Mouse (Mus musculus) forebrain, embryonic 12.5 days (tissue): ENCODE data around the gene Olfr1436. TPM values are rescaled to one million over a fixed set of nuclear protein-coding genes. Genes with fewer than 3 reads are reported as not detected.
"Not testable (repeated sequence)": the region's sequence is repeated elsewhere in the genome, so short reads cannot be mapped to it uniquely, and the experiment has no call there.

Source experiments
- ATAC-seq: fragments of 200-750 bp; cut with Nextera tagmentation; 2 replicates; pipeline ENCODE4 v1.8.0; 2017; ENCODE audit warnings: moderate TSS enrichment; ENCODE audit not compliant: low FRiP score
- H3K27ac ChIP-seq: fragments of 300-500 bp; sonication (generic); 2 replicates; pipeline ENCODE4 v1.5.1; 2016; ENCODE audit warnings: mild to moderate bottlenecking
- H3K27me3 ChIP-seq: fragments of 300-500 bp; sonication (generic); 2 replicates; pipeline ENCODE4 v1.6.1; 2016; ENCODE audit warnings: mild to moderate bottlenecking
- H3K36me3 ChIP-seq: fragments of 300-500 bp; sonication (generic); replicated peaks from 2 replicates; pipeline ENCODE4 v1.6.1; 2016; ENCODE audit warnings: mild to moderate bottlenecking
- H3K4me1 ChIP-seq: fragments of 300-500 bp; sonication (generic); 2 replicates; pipeline ENCODE4 v1.6.1; 2016
- H3K4me2 ChIP-seq: fragments of 300-500 bp; sonication (generic); 2 replicates; pipeline ENCODE4 v1.6.1; 2016; ENCODE audit warnings: mild to moderate bottlenecking, moderate library complexity
- H3K4me3 ChIP-seq: fragments of 300-500 bp; sonication (generic); replicated peaks from 2 replicates; pipeline ENCODE4 v1.5.1; 2016; ENCODE audit warnings: mild to moderate bottlenecking
- H3K9ac ChIP-seq: fragments of 300-500 bp; sonication (generic); 2 replicates; pipeline ENCODE4 v1.6.1; 2016; ENCODE audit warnings: mild to moderate bottlenecking
- H3K9me3 ChIP-seq: fragments of 300-500 bp; sonication (generic); 2 replicates; pipeline ENCODE4 v1.6.1; 2016
- WGBS: fragments of 180-500 bp; shearing (Covaris S2); methylation state at CpG from one replicate; pipeline ENCODE4 v1.1.7; 2016; 5-methylcytosine and 5-hydroxymethylcytosine counted together
- polyA plus RNA-seq: library from polyadenylated mRNA; unstranded; fragments of >200 nt; fragmentation: Nextera tagmentation; extraction: Ambion mirVana; gene quantifications from 2 replicates; pipeline ENCODE4 v1.2.1, GENCODE M21; 2016

Olfr1436 gene
- not detected in 2 replicates for polyA plus RNA-seq

- not testable (repeated sequence) for H3K4me2 ChIP-seq, H3K4me3 ChIP-seq, H3K9me3 ChIP-seq, H3K27ac ChIP-seq, H3K36me3 ChIP-seq, H3K4me1 ChIP-seq, H3K27me3 ChIP-seq, ATAC-seq, H3K9ac ChIP-seq
- WGBS, result 83% methylated on average over 1 of the region's 1 CpGs
Observed at GRCm38 (mm10) chr19:12299030-12299429, at the start of gene Olfr1436. Gene Olfr1436 (minus strand): TSS chr19:12299130.

- no peaks in the 10 kb centered on the region for H3K9me3 ChIP-seq
- H3K36me3 ChIP-seq, result no peaks in the 10 kb centered on the region
- H3K4me3 ChIP-seq, result no peak within 1 kb of the TSS
- no peak within 1 kb of the TSS for H3K9ac ChIP-seq
- WGBS, result 84% methylated on average over 3 of the region's 3 CpGs
- no peak within 1 kb of the TSS for H3K27ac ChIP-seq
- no peak for ATAC-seq
- H3K27me3 ChIP-seq, result no peaks in the 10 kb centered on the region
- no peak within 1 kb of the TSS for H3K4me2 ChIP-seq
- H3K4me1 ChIP-seq, result no peaks in the 10 kb centered on the region
Observed at GRCm38 (mm10) chr19:12335810-12336209, 36.9 kb upstream of the Olfr1436 start, which contains the start of gene Olfr1438-ps1. Gene Olfr1438-ps1 (minus strand): TSS chr19:12335910.

GRCm38 (mm10) chr19:12325001-12325400, 26.1 kb upstream of the Olfr1436 start, which contains the start of gene Olfr1437:
Gene Olfr1437 (minus strand): TSS chr19:12325101.
- H3K9ac ChIP-seq, result no peak within 1 kb of the TSS
- no peak within 1 kb of the TSS for H3K4me3 ChIP-seq
- WGBS, result 85% methylated on average over 2 of the region's 2 CpGs
- no peaks in the 10 kb centered on the region for H3K9me3 ChIP-seq
- H3K4me1 ChIP-seq, result no peaks in the 10 kb centered on the region
- H3K36me3 ChIP-seq, result no peaks in the 10 kb centered on the region
- no peak within 1 kb of the TSS for H3K27ac ChIP-seq
- no peak for ATAC-seq
- H3K27me3 ChIP-seq, result no peaks in the 10 kb centered on the region
- no peak within 1 kb of the TSS for H3K4me2 ChIP-seq

- H3K4me2 ChIP-seq, result no peak overlapping the region
- ATAC-seq, result no peak
- H3K4me3 ChIP-seq, result no peak overlapping the region
- no peaks in the 10 kb centered on the region for H3K36me3 ChIP-seq
- H3K27me3 ChIP-seq, result no peaks in the 10 kb centered on the region
- H3K9me3 ChIP-seq, result no peaks in the 10 kb centered on the region
- H3K27ac ChIP-seq, result no peak overlapping the region
- H3K9ac ChIP-seq, result no peak overlapping the region
- H3K4me1 ChIP-seq, result no peaks in the 10 kb centered on the region
Observed at GRCm38 (mm10) chr19:12292979-12293378, 6.0 kb downstream of the Olfr1436 start.

GRCm38 (mm10) chr19:12279554-12279953, 19.4 kb downstream of the Olfr1436 start, which contains the start of gene Olfr1434:
Gene Olfr1434 (plus strand): TSS chr19:12279854.
- Histone ChIP-seq H3K4me3 (no peak within 1 kb of the TSS), H3K27ac (no peak within 1 kb of the TSS), H3K4me2 (no peak within 1 kb of the TSS), H3K9ac (no peak within 1 kb of the TSS), H3K9me3 (no peaks in the 10 kb centered on the region), H3K36me3 (no peaks in the 10 kb centered on the region), H3K27me3 (no peaks in the 10 kb centered on the region), H3K4me1 (no peaks in the 10 kb centered on the region)
- WGBS, result 81% methylated on average over 2 of the region's 2 CpGs
- ATAC-seq, result no peak

GRCm38 (mm10) chr19:12260732-12261131, 38.2 kb downstream of the Olfr1436 start, which contains the start of gene Olfr235:
Gene Olfr235 (plus strand): TSS chr19:12261032.
- Histone ChIP-seq H3K27me3 (no peaks in the 10 kb centered on the region), H3K27ac (no peak within 1 kb of the TSS), H3K4me1 (no peaks in the 10 kb centered on the region), H3K9me3 (no peaks in the 10 kb centered on the region), H3K4me2 (no peak within 1 kb of the TSS), H3K4me3 (no peak within 1 kb of the TSS), H3K36me3 (no peaks in the 10 kb centered on the region), H3K9ac (no peak within 1 kb of the TSS)
- no peak for ATAC-seq
- WGBS, result 74% methylated on average over 1 of the region's 1 CpGs

Other genes starting within 250 kb of the Olfr1436 start
- gene Olfr1424, start 236.4 kb downstream of the Olfr1436 start, polyA plus RNA-seq, result not detected in 2 replicates
- not detected in 2 replicates for gene Olfr1425, start 221.4 kb downstream of the Olfr1436 start, polyA plus RNA-seq
- not detected in 2 replicates for gene Olfr1426, start 207.1 kb downstream of the Olfr1436 start, polyA plus RNA-seq
- gene Olfr1427, start 195.8 kb downstream of the Olfr1436 start, polyA plus RNA-seq, result not detected in 2 replicates
- gene Olfr1428, start 183.2 kb downstream of the Olfr1436 start, polyA plus RNA-seq, result not detected in 2 replicates
- gene Olfr76, start 175.9 kb downstream of the Olfr1436 start, polyA plus RNA-seq, result not detected in 2 replicates
- not detected in 2 replicates for gene Olfr1555-ps1, start 129.0 kb downstream of the Olfr1436 start, polyA plus RNA-seq
- not detected in 2 replicates for gene Olfr1431, start 98.5 kb downstream of the Olfr1436 start, polyA plus RNA-seq
- gene Olfr1432, start 66.5 kb downstream of the Olfr1436 start, polyA plus RNA-seq, result not detected in 2 replicates
- not detected in 2 replicates for gene Olfr262, start 57.5 kb downstream of the Olfr1436 start, polyA plus RNA-seq
- gene Olfr235, start 38.1 kb downstream of the Olfr1436 start, polyA plus RNA-seq, result not detected in 2 replicates
- gene Olfr1434, start 19.3 kb downstream of the Olfr1436 start, polyA plus RNA-seq, result not detected in 2 replicates
- not detected in 2 replicates for gene Olfr1437, start 26.0 kb upstream of the Olfr1436 start, polyA plus RNA-seq
- gene Olfr1438-ps1, start 36.8 kb upstream of the Olfr1436 start, polyA plus RNA-seq, result not detected in 2 replicates
- not detected in 2 replicates for gene Olfr1440, start 88.1 kb upstream of the Olfr1436 start, polyA plus RNA-seq
- not detected in 2 replicates for gene Olfr1441, start 118.3 kb upstream of the Olfr1436 start, polyA plus RNA-seq
- gene Pfpl, start 128.8 kb upstream of the Olfr1436 start, polyA plus RNA-seq, result not detected in 2 replicates
- 0.37 and 0.55 TPM in 2 replicates for gene Mpeg1, start 161.6 kb upstream of the Olfr1436 start, polyA plus RNA-seq
- 34.2 and 37.4 TPM in 2 replicates for gene Dtx4, start 202.3 kb upstream of the Olfr1436 start, polyA plus RNA-seq
- 17.9 and 18.4 TPM in 2 replicates for gene Fam111a, start 246.6 kb upstream of the Olfr1436 start, polyA plus RNA-seq